Mouse (Mus musculus): ENCODE measurements at regions not wholly inside any gene's neighbourhood (a gene's known extent, or its start where the extent isn't known, plus 50 kb on each side); places are given as distances from the start of the nearest gene placed in this dataset.

DNA sequence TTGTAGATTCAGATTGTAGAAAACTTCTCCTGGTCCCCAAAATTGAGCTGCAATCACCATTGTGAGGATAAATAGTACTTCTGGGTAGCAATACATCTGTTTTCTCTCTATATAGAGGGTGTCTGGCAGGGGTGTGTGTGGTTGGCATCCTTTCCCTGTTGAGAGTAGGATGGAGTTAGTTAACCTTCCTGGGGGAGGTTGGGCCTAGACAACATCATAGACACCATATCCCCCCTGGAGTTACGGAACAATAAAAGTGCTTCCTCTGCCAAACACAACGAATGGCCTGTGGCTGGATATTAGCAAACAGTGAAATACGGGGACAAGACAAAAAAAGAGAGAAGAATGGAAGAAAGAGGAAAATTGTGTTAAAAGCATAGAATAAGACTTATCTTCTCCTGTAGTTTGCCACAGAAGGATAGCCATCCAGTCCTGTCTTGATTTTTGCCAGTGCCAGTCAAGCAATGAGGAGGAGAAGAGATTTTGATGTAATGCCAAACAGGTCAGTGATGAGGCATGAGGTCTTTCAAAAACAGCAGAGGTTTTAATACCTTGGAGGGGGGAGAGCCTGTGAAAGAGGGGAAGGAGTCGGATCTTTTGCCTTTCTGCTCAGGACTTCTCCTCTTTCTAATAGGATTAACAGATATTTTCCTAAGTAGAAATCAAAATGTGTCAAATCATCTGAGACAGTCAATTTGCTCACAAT is 155.0 kb upstream of the Tmem161b start:
- H3K27ac ChIP-seq (ENCODE audit: insufficient read depth, low read length) = no peak overlapping the region
- H3K9ac ChIP-seq (ENCODE audit: low read depth, poor library complexity, severe bottlenecking) = no peak overlapping the region
- no peaks in the 10 kb centered on the region for H3K9me3 ChIP-seq (replicated peaks; ENCODE audit: control insufficient read depth, insufficient read depth, low read length, poor library complexity, severe bottlenecking)
- no peaks in the 10 kb centered on the region for H3K36me3 ChIP-seq (ENCODE audit: control insufficient read depth, insufficient read depth, low read length, poor library complexity, severe bottlenecking)
- no peaks in the 10 kb centered on the region for H3K27me3 ChIP-seq (ENCODE audit: control insufficient read depth, insufficient read depth, low read length, poor library complexity, severe bottlenecking)
- no peak for TF ChIP-seq EP300 (IDR thresholded peaks at IDR 0.05; ENCODE audit: insufficient read depth, low read depth, low read length)
- no peak for TF ChIP-seq POLR2A (IDR thresholded peaks at IDR 0.05; ENCODE audit: insufficient read depth, low read length)
- TF ChIP-seq CTCF (IDR thresholded peaks at IDR 0.05; ENCODE audit: low read depth, low read length) = no peak
- no peak overlapping the region for H3K4me3 ChIP-seq (ENCODE audit: low read depth, low read length)
- no peaks in the 10 kb centered on the region for H3K4me1 ChIP-seq (ENCODE audit: control insufficient read depth, insufficient read depth, low read length)

DNA sequence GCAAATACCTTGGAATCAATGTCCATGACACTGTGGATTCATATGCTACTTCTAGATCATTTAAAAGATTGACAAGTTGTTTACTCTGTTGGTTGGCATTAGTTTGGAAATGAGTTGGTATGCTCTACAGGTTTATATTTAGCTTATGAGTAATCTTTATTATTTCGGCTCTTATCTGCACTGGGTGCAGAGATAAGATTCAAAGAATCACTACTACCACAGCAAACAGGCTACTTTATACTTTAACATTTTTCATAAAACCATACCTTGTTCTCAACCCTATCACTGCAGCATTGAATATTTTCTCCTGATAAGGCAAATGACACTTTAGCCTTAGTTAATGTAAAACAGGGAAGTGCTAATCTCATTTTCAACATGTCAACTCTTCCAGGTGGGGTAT is 153.7 kb upstream of the Tmem161b start:
- H3K4me1 ChIP-seq (ENCODE audit: control insufficient read depth, insufficient read depth, low read length) = no peaks in the 10 kb centered on the region
- H3K27me3 ChIP-seq (ENCODE audit: control insufficient read depth, insufficient read depth, low read length, poor library complexity, severe bottlenecking) = no peaks in the 10 kb centered on the region
- H3K4me3 ChIP-seq (ENCODE audit: low read depth, low read length) = no peak overlapping the region
- H3K27ac ChIP-seq (ENCODE audit: insufficient read depth, low read length) = no peak overlapping the region
- TF ChIP-seq POLR2A (IDR thresholded peaks at IDR 0.05; ENCODE audit: insufficient read depth, low read length) = no peak
- no peak for TF ChIP-seq CTCF (IDR thresholded peaks at IDR 0.05; ENCODE audit: low read depth, low read length)
- TF ChIP-seq EP300 (IDR thresholded peaks at IDR 0.05; ENCODE audit: insufficient read depth, low read depth, low read length) = no peak
- no peaks in the 10 kb centered on the region for H3K9me3 ChIP-seq (replicated peaks; ENCODE audit: control insufficient read depth, insufficient read depth, low read length, poor library complexity, severe bottlenecking)
- no peak overlapping the region for H3K9ac ChIP-seq (ENCODE audit: low read depth, poor library complexity, severe bottlenecking)
- no peaks in the 10 kb centered on the region for H3K36me3 ChIP-seq (ENCODE audit: control insufficient read depth, insufficient read depth, low read length, poor library complexity, severe bottlenecking)

All from ES-Bruce4 (cell line).